Mouse (Mus musculus) urinary bladder, postnatal 25 days (tissue): ENCODE data around the gene Cox6b2.

ENCODE experiments used
- DNase-seq: peaks from one replicate; pipeline ENCODE4 v3.0.0; 2022; ENCODE audit warnings: low spot score

Gene Cox6b2

GRCm38 (mm10) chr7:4764946-4765710 lies 12.2 kb upstream of the Cox6b2 start:
- DNase-seq, result no peak

GRCm38 (mm10) chr7:4759670-4760069 lies 6.8 kb upstream of the Cox6b2 start:
- DNase-seq, result no peak

GRCm38 (mm10) chr7:4751971-4752820 lies 698 bp downstream of the Cox6b2 start:
- peak; percentile 41 for DNase-seq

- DNase-seq, result no peak
These were observed 3.7 kb downstream of the Cox6b2 start for GRCm38 (mm10) chr7:4749169-4749568.

GRCm38 (mm10) chr7:4748321-4748720 lies 4.6 kb downstream of the Cox6b2 start:
- DNase-seq, result no peak

- no peak for DNase-seq
These were observed 5.6 kb downstream of the Cox6b2 start for GRCm38 (mm10) chr7:4747156-4747899.

- no peak for DNase-seq
These were observed 6.4 kb downstream of the Cox6b2 start for GRCm38 (mm10) chr7:4746326-4746980.

- DNase-seq, result no peak
These were observed 8.0 kb downstream of the Cox6b2 start for GRCm38 (mm10) chr7:4744886-4745285.

GRCm38 (mm10) chr7:4743354-4743753 lies 9.5 kb downstream of the Cox6b2 start:
- no peak for DNase-seq

- DNase-seq, result no peak
These were observed 10.4 kb downstream of the Cox6b2 start for GRCm38 (mm10) chr7:4742482-4742819.

GRCm38 (mm10) chr7:4741672-4742481 lies 11.0 kb downstream of the Cox6b2 start:
- DNase-seq, result no peak

GRCm38 (mm10) chr7:4741151-4741550 lies 11.7 kb downstream of the Cox6b2 start:
- peak; percentile 41 for DNase-seq

GRCm38 (mm10) chr7:4740309-4740727 lies 12.6 kb downstream of the Cox6b2 start:
- DNase-seq, result no peak

- peak; percentile 90 for DNase-seq
These were observed 13.2 kb downstream of the Cox6b2 start, which contains the start of gene Kmt5c for GRCm38 (mm10) chr7:4739544-4740275. Kmt5c (plus strand) TSS chr7:4740115.

GRCm38 (mm10) chr7:4739041-4739543 lies 13.8 kb downstream of the Cox6b2 start:
- DNase-seq, result no peak

- no peak for DNase-seq
These were observed 19.9 kb downstream of the Cox6b2 start for GRCm38 (mm10) chr7:4732968-4733392.

GRCm38 (mm10) chr7:4731090-4731489 lies 21.8 kb downstream of the Cox6b2 start:
- DNase-seq, result no peak

GRCm38 (mm10) chr7:4725169-4725568 lies 27.7 kb downstream of the Cox6b2 start, which contains the start of gene Tmem150b:
Tmem150b (minus strand) TSS chr7:4725249.
- DNase-seq, result no peak

GRCm38 (mm10) chr7:4724359-4724758 lies 28.5 kb downstream of the Cox6b2 start:
- no peak for DNase-seq

GRCm38 (mm10) chr7:4723508-4723907 lies 29.4 kb downstream of the Cox6b2 start:
- no peak for DNase-seq
